Mouse (Mus musculus): ENCODE measurements around the gene Serpinb1b. TPM values are rescaled to one million over a fixed set of nuclear protein-coding genes. Genes with fewer than 3 reads are reported as not detected.

The Serpinb1b gene
- polyA plus RNA-seq, 1 experiment from 2014 or later: not detected

- no peaks in the 10 kb centered on the region for H3K9me3 ChIP-seq (ENCODE audit: low read length)
- DNase-seq: no peak
- H3K27me3 ChIP-seq (ENCODE audit: insufficient read depth, low read length): no peaks in the 10 kb centered on the region
- no peak for TF ChIP-seq EP300 (IDR thresholded peaks at IDR 0.05; ENCODE audit: low read depth)
- TF ChIP-seq CTCF (IDR thresholded peaks at IDR 0.05; ENCODE audit: low read depth): no peak
- no peak overlapping the region for H3K4me3 ChIP-seq (ENCODE audit: low read depth, low read length)
- no peak overlapping the region for H3K27ac ChIP-seq (ENCODE audit: low read depth)
- H3K9ac ChIP-seq (replicated peaks): no peak overlapping the region
- H3K4me1 ChIP-seq (ENCODE audit: insufficient read depth): no peaks in the 10 kb centered on the region
- no peaks in the 10 kb centered on the region for H3K36me3 ChIP-seq (replicated peaks; ENCODE audit: insufficient read depth, low read length)
- WGBS (ENCODE audit: insufficient replicate concordance): 43% methylated on average over 3 of the region's 3 CpGs
- H3K4me2 ChIP-seq (ENCODE audit: low read depth, low read length): no peak overlapping the region
- no peak for ATAC-seq
Measured at GRCm38 (mm10) chr13:33076247-33076646, 2.1 kb upstream of the Serpinb1b start.

- DNase-seq: no peak
- 62% methylated on average over 10 of the region's 10 CpGs for WGBS (ENCODE audit: insufficient replicate concordance)
- ATAC-seq: peak; percentile 33; the same call in 1 of the 2 replicates
- H3K27me3 ChIP-seq (ENCODE audit: insufficient read depth, low read length): no peaks in the 10 kb centered on the region
- H3K9me3 ChIP-seq (ENCODE audit: low read length): no peaks in the 10 kb centered on the region
- TF ChIP-seq EP300 (IDR thresholded peaks at IDR 0.05; ENCODE audit: low read depth) (no peak), CTCF (IDR thresholded peaks at IDR 0.05; ENCODE audit: low read depth) (no peak)
- no peak overlapping the region for H3K4me2 ChIP-seq (ENCODE audit: low read depth, low read length)
- no peak overlapping the region for H3K4me3 ChIP-seq (ENCODE audit: low read depth, low read length)
- no peaks in the 10 kb centered on the region for H3K36me3 ChIP-seq (replicated peaks; ENCODE audit: insufficient read depth, low read length)
- no peaks in the 10 kb centered on the region for H3K4me1 ChIP-seq (ENCODE audit: insufficient read depth)
- no peak overlapping the region for H3K9ac ChIP-seq (replicated peaks)
- no peak overlapping the region for H3K27ac ChIP-seq (ENCODE audit: low read depth)
Measured at GRCm38 (mm10) chr13:33077026-33077685, 1.2 kb upstream of the Serpinb1b start.

- no peaks in the 10 kb centered on the region for H3K36me3 ChIP-seq (replicated peaks; ENCODE audit: insufficient read depth, low read length)
- 0 out of 2 replicates have a peak overlapping the region, but pooled peaks have one; percentile 22 for H3K4me2 ChIP-seq (ENCODE audit: low read depth, low read length)
- 19% methylated on average over 6 of the region's 6 CpGs for WGBS (ENCODE audit: insufficient replicate concordance)
- TF ChIP-seq EP300 (IDR thresholded peaks at IDR 0.05; ENCODE audit: low read depth) (no peak), CTCF (IDR thresholded peaks at IDR 0.05; ENCODE audit: low read depth) (peak; percentile 64)
- ATAC-seq: no peak
- no peak for DNase-seq
- no peaks in the 10 kb centered on the region for H3K27me3 ChIP-seq (ENCODE audit: insufficient read depth, low read length)
- H3K4me1 ChIP-seq (ENCODE audit: insufficient read depth): no peaks in the 10 kb centered on the region
- no peak overlapping the region for H3K9ac ChIP-seq (replicated peaks)
- H3K4me3 ChIP-seq (ENCODE audit: low read depth, low read length): no peak overlapping the region
- H3K27ac ChIP-seq (ENCODE audit: low read depth): no peak overlapping the region
- H3K9me3 ChIP-seq (ENCODE audit: low read length): no peaks in the 10 kb centered on the region
Measured at GRCm38 (mm10) chr13:33079391-33079790, 1.0 kb downstream of the Serpinb1b start.

- 21% methylated on average over 3 of the region's 3 CpGs for WGBS (ENCODE audit: insufficient replicate concordance)
- no peak for ATAC-seq
Measured at GRCm38 (mm10) chr13:33080356-33080755, 2.0 kb downstream of the Serpinb1b start.

GRCm38 (mm10) chr13:33083834-33084233 lies 5.5 kb downstream of the Serpinb1b start:
- Histone ChIP-seq H3K4me3 (ENCODE audit: low read depth, low read length) (no peak overlapping the region), H3K9me3 (ENCODE audit: low read length) (no peaks in the 10 kb centered on the region), H3K27ac (ENCODE audit: low read depth) (no peak overlapping the region), H3K36me3 (replicated peaks; ENCODE audit: insufficient read depth, low read length) (no peaks in the 10 kb centered on the region), H3K9ac (replicated peaks) (no peak overlapping the region), H3K4me1 (ENCODE audit: insufficient read depth) (no peaks in the 10 kb centered on the region), H3K27me3 (ENCODE audit: insufficient read depth, low read length) (no peaks in the 10 kb centered on the region), H3K4me2 (ENCODE audit: low read depth, low read length) (no peak overlapping the region)
- no peak for DNase-seq
- TF ChIP-seq CTCF (IDR thresholded peaks at IDR 0.05; ENCODE audit: low read depth): no peak
- no peak for TF ChIP-seq EP300 (IDR thresholded peaks at IDR 0.05; ENCODE audit: low read depth)
- no peak for ATAC-seq
- WGBS (ENCODE audit: insufficient replicate concordance): 48% methylated on average over 2 of the region's 2 CpGs

More at GRCm38 (mm10) chr13:33080356-33080755, 2.0 kb downstream of the Serpinb1b start:
- Histone ChIP-seq H3K4me2 (ENCODE audit: low read depth, low read length) (no peak overlapping the region), H3K9ac (replicated peaks) (no peak overlapping the region), H3K4me1 (ENCODE audit: insufficient read depth) (no peaks in the 10 kb centered on the region), H3K27ac (ENCODE audit: low read depth) (no peak overlapping the region), H3K9me3 (ENCODE audit: low read length) (no peaks in the 10 kb centered on the region), H3K4me3 (ENCODE audit: low read depth, low read length) (no peak overlapping the region), H3K36me3 (replicated peaks; ENCODE audit: insufficient read depth, low read length) (no peaks in the 10 kb centered on the region), H3K27me3 (ENCODE audit: insufficient read depth, low read length) (no peaks in the 10 kb centered on the region)
- DNase-seq: peak; percentile 23
- TF ChIP-seq CTCF (IDR thresholded peaks at IDR 0.05; ENCODE audit: low read depth): peak; percentile 64
- no peak for TF ChIP-seq EP300 (IDR thresholded peaks at IDR 0.05; ENCODE audit: low read depth)

GRCm38 (mm10) chr13:33084975-33085694 lies 6.8 kb downstream of the Serpinb1b start:
- no peak overlapping the region for H3K4me3 ChIP-seq (ENCODE audit: low read depth, low read length)
- no peak overlapping the region for H3K9ac ChIP-seq (replicated peaks)
- no peaks in the 10 kb centered on the region for H3K4me1 ChIP-seq (ENCODE audit: insufficient read depth)
- no peaks in the 10 kb centered on the region for H3K27me3 ChIP-seq (ENCODE audit: insufficient read depth, low read length)
- ATAC-seq: no peak
- 60% methylated on average over 5 of the region's 5 CpGs for WGBS (ENCODE audit: insufficient replicate concordance)
- peak overlapping the region; percentile 12; the same call in 1 of the 2 replicates for H3K27ac ChIP-seq (ENCODE audit: low read depth)
- no peak for DNase-seq
- no peaks in the 10 kb centered on the region for H3K9me3 ChIP-seq (ENCODE audit: low read length)
- no peak overlapping the region for H3K4me2 ChIP-seq (ENCODE audit: low read depth, low read length)
- H3K36me3 ChIP-seq (replicated peaks; ENCODE audit: insufficient read depth, low read length): no peaks in the 10 kb centered on the region
- no peak for TF ChIP-seq CTCF (IDR thresholded peaks at IDR 0.05; ENCODE audit: low read depth)

All from liver, postnatal 0 days (tissue).